Mouse (Mus musculus): ENCODE measurements at regions not wholly inside any gene's neighbourhood (a gene's known extent, or its start where the extent isn't known, plus 50 kb on each side); places are given as distances from the start of the nearest gene placed in this dataset.

DNA sequence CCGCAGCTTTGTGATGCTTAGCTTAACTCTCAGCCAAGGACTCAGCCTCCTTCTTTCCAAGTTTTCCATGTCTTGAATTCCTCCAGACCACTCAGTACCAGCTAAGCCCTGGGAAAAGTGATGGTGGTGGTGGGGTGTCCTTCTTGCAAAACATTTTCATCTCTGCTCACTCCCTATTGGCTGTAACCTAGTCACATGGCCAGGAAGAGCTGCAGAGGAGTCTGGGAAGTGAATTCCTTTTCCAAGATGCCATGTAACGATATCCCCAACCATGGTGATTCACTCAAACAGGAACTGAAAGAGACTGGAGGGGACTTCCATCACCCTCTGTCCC, 69.8 kb upstream of the Npas2 start:
- Histone ChIP-seq H3K27ac (ENCODE audit: insufficient read depth, low read depth, low read length, poor library complexity, severe bottlenecking) (no peak overlapping the region), H3K4me1 (ENCODE audit: control insufficient read depth in 2 of 2, insufficient read depth in 2 of 2, low read length in 2 of 2, poor library complexity in 1 of 2) (no peaks in the 10 kb centered on the region), H3K9me3 (ENCODE audit: control insufficient read depth, insufficient read depth, low read depth, low read length) (no peaks in the 10 kb centered on the region), H3K9ac (ENCODE audit: insufficient read depth, low read depth, low read length, poor library complexity, severe bottlenecking) (no peak overlapping the region), H3K36me3 (ENCODE audit: control insufficient read depth, insufficient read depth, low read length, poor library complexity, severe bottlenecking) (no peaks in the 10 kb centered on the region), H3K4me3 (ENCODE audit: insufficient read depth in 1 of 2, low read depth in 1 of 2, low read length in 2 of 2, poor library complexity in 1 of 2, severe bottlenecking in 1 of 2) (no peak overlapping the region)
- in situ Hi-C loops (cut with MboI; ENCODE audit: low sequenced_read_pairs in 2 of 2, unreplicated experiment in 2 of 2), result no loop called here
- DNase-seq (ENCODE audit: low read depth, low spot score), result no peak
- TF ChIP-seq ZNF384 (IDR thresholded peaks at IDR 0.05; ENCODE audit: low read depth, low read length) (no peak), MAFK (IDR thresholded peaks at IDR 0.05; ENCODE audit: insufficient read depth, low read depth, low read length) (no peak), CHD2 (IDR thresholded peaks at IDR 0.05; ENCODE audit: low read depth, low read length) (no peak), ZC3H11A (IDR thresholded peaks at IDR 0.05; ENCODE audit: borderline replicate concordance, low read depth, low read length) (no peak), HCFC1 (IDR thresholded peaks at IDR 0.05; ENCODE audit: borderline replicate concordance, insufficient read depth, low read length) (no peak)

GRCm38 (mm10) chr1:39134521-39134920, 59.0 kb upstream of the Npas2 start:
- no peaks in the 10 kb centered on the region for H3K36me3 ChIP-seq (ENCODE audit: control insufficient read depth, insufficient read depth, low read length, poor library complexity, severe bottlenecking)
- no peak overlapping the region for H3K4me3 ChIP-seq (ENCODE audit: insufficient read depth in 1 of 2, low read depth in 1 of 2, low read length in 2 of 2, poor library complexity in 1 of 2, severe bottlenecking in 1 of 2)
- in situ Hi-C loops (cut with MboI; ENCODE audit: low sequenced_read_pairs in 2 of 2, unreplicated experiment in 2 of 2), result no loop called here
- no peak overlapping the region for H3K27ac ChIP-seq (ENCODE audit: insufficient read depth, low read depth, low read length, poor library complexity, severe bottlenecking)
- no peak overlapping the region for H3K9ac ChIP-seq (ENCODE audit: insufficient read depth, low read depth, low read length, poor library complexity, severe bottlenecking)
- no peak for DNase-seq (ENCODE audit: low read depth, low spot score)
- H3K9me3 ChIP-seq (ENCODE audit: control insufficient read depth, insufficient read depth, low read depth, low read length), result no peaks in the 10 kb centered on the region
- TF ChIP-seq CHD2 (IDR thresholded peaks at IDR 0.05; ENCODE audit: low read depth, low read length), result no peak
- no peak for TF ChIP-seq MAFK (IDR thresholded peaks at IDR 0.05; ENCODE audit: insufficient read depth, low read depth, low read length)
- no peak for TF ChIP-seq ZNF384 (IDR thresholded peaks at IDR 0.05; ENCODE audit: low read depth, low read length)
- no peak for TF ChIP-seq HCFC1 (IDR thresholded peaks at IDR 0.05; ENCODE audit: borderline replicate concordance, insufficient read depth, low read length)
- TF ChIP-seq ZC3H11A (IDR thresholded peaks at IDR 0.05; ENCODE audit: borderline replicate concordance, low read depth, low read length), result no peak
- no peaks in the 10 kb centered on the region for H3K4me1 ChIP-seq (ENCODE audit: control insufficient read depth in 2 of 2, insufficient read depth in 2 of 2, low read length in 2 of 2, poor library complexity in 1 of 2)

DNA sequence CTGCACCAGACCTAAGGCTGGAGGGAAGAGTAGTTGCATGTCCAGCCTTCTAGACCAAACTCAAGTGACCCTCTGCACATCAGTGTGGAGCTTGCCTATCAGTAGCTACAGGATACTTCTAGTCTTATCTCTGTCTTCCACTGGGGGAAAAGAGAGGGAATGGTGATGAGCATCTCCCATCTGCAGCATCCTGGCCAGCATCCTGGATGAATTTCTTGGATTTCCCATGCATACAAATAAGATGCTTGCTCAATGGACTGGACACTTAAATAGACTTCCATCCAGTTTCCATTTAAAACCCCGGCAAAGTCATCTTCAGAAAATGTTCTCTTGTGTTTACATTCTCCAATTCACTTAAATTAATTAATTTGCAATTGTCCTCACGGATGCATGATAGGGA, 50.5 kb upstream of the Npas2 start:
- no peak for DNase-seq (ENCODE audit: low read depth, low spot score)
- no peaks in the 10 kb centered on the region for H3K36me3 ChIP-seq (ENCODE audit: control insufficient read depth, insufficient read depth, low read length, poor library complexity, severe bottlenecking)
- in situ Hi-C loops (cut with MboI; ENCODE audit: low sequenced_read_pairs in 2 of 2, unreplicated experiment in 2 of 2), result no loop called here
- H3K4me3 ChIP-seq (ENCODE audit: insufficient read depth in 1 of 2, low read depth in 1 of 2, low read length in 2 of 2, poor library complexity in 1 of 2, severe bottlenecking in 1 of 2), result no peak overlapping the region
- H3K27ac ChIP-seq (ENCODE audit: insufficient read depth, low read depth, low read length, poor library complexity, severe bottlenecking), result no peak overlapping the region
- H3K9ac ChIP-seq (ENCODE audit: insufficient read depth, low read depth, low read length, poor library complexity, severe bottlenecking), result no peak overlapping the region
- TF ChIP-seq ZC3H11A (IDR thresholded peaks at IDR 0.05; ENCODE audit: borderline replicate concordance, low read depth, low read length) (no peak), MAFK (IDR thresholded peaks at IDR 0.05; ENCODE audit: insufficient read depth, low read depth, low read length) (no peak), ZNF384 (IDR thresholded peaks at IDR 0.05; ENCODE audit: low read depth, low read length) (no peak), CHD2 (IDR thresholded peaks at IDR 0.05; ENCODE audit: low read depth, low read length) (no peak), HCFC1 (IDR thresholded peaks at IDR 0.05; ENCODE audit: borderline replicate concordance, insufficient read depth, low read length) (no peak)
- H3K9me3 ChIP-seq (ENCODE audit: control insufficient read depth, insufficient read depth, low read depth, low read length), result no peaks in the 10 kb centered on the region
- no peaks in the 10 kb centered on the region for H3K4me1 ChIP-seq (ENCODE audit: control insufficient read depth in 2 of 2, insufficient read depth in 2 of 2, low read length in 2 of 2, poor library complexity in 1 of 2)

DNA sequence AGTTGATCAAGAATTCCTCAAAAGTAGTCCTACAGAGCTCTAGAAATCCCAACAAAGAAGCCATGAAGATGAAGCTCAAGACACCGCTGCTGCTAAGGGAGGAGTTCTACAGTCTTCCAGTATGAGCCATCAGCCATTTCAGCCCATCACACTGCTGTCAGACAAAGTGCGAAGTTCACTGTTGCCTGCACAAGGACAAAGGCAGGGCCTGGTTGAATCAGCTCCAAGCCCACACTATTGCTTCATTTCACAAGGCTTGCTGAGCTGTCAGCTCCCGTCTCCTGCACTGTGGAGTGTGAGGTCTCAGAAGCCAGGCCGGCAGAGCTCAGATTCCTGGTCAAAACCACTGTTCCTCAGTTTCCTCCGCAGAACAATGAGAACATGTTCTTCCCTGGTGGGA, 49.9 kb upstream of the Npas2 start:
- H3K4me3 ChIP-seq (ENCODE audit: insufficient read depth in 1 of 2, low read depth in 1 of 2, low read length in 2 of 2, poor library complexity in 1 of 2, severe bottlenecking in 1 of 2), result no peak overlapping the region
- no peak overlapping the region for H3K27ac ChIP-seq (ENCODE audit: insufficient read depth, low read depth, low read length, poor library complexity, severe bottlenecking)
- H3K9me3 ChIP-seq (ENCODE audit: control insufficient read depth, insufficient read depth, low read depth, low read length), result no peaks in the 10 kb centered on the region
- TF ChIP-seq HCFC1 (IDR thresholded peaks at IDR 0.05; ENCODE audit: borderline replicate concordance, insufficient read depth, low read length), result no peak
- no peak for TF ChIP-seq CHD2 (IDR thresholded peaks at IDR 0.05; ENCODE audit: low read depth, low read length)
- TF ChIP-seq MAFK (IDR thresholded peaks at IDR 0.05; ENCODE audit: insufficient read depth, low read depth, low read length), result no peak
- no peak overlapping the region for H3K9ac ChIP-seq (ENCODE audit: insufficient read depth, low read depth, low read length, poor library complexity, severe bottlenecking)
- no peaks in the 10 kb centered on the region for H3K36me3 ChIP-seq (ENCODE audit: control insufficient read depth, insufficient read depth, low read length, poor library complexity, severe bottlenecking)
- no peak for DNase-seq (ENCODE audit: low read depth, low spot score)
- in situ Hi-C loops (cut with MboI; ENCODE audit: low sequenced_read_pairs in 2 of 2, unreplicated experiment in 2 of 2), result no loop called here
- H3K4me1 ChIP-seq (ENCODE audit: control insufficient read depth in 2 of 2, insufficient read depth in 2 of 2, low read length in 2 of 2, poor library complexity in 1 of 2), result no peaks in the 10 kb centered on the region
